Mouse (Mus musculus): ENCODE measurements around the gene Tfap2b. TPM values are rescaled to one million over a fixed set of nuclear protein-coding genes. Genes with fewer than 3 reads are reported as not detected.

The Tfap2b gene
- polyA plus RNA-seq, 1 experiment from 2014 or later = 15.1 TPM

GRCm38 (mm10) chr1:19211033-19211405 is 2.3 kb downstream of the Tfap2b start:
- no peaks in the 10 kb centered on the region for H3K4me1 ChIP-seq (ENCODE audit: control insufficient read depth, insufficient read depth, low read length)
- no peaks in the 10 kb centered on the region for H3K36me3 ChIP-seq (ENCODE audit: control insufficient read depth, insufficient read depth, low read length)
- peak overlapping the region; percentile 52 for H3K4me2 ChIP-seq (ENCODE audit: low read depth, low read length)
- peak overlapping the region; percentile 89 for H3K27ac ChIP-seq (replicated peaks; ENCODE audit: low read depth, low read length)
- peak overlapping the region; percentile 78 for H3K9ac ChIP-seq (ENCODE audit: low read depth, low read length)
- H3K9me3 ChIP-seq (ENCODE audit: control insufficient read depth, low read length) = no peaks in the 10 kb centered on the region
- H3K27me3 ChIP-seq (replicated peaks; ENCODE audit: control insufficient read depth, insufficient read depth, low read length) = peaks cover 76% of the 10 kb centered on the region
- DNase-seq (ENCODE audit: low spot score) (no peak), ATAC-seq (ENCODE audit: low read depth) (no peak)
- under 1% methylated on average over 8 of the region's 8 CpGs for WGBS
- peak overlapping the region; percentile 46 for H3K4me3 ChIP-seq (ENCODE audit: low read depth, low read length)

GRCm38 (mm10) chr1:19211546-19212154 is 2.9 kb downstream of the Tfap2b start:
- ATAC-seq (ENCODE audit: low read depth) = 0 out of 2 replicates have a peak, but pooled peaks have one; percentile 16
- Histone ChIP-seq H3K4me2 (ENCODE audit: low read depth, low read length) (peak overlapping the region; percentile 52), H3K27me3 (replicated peaks; ENCODE audit: control insufficient read depth, insufficient read depth, low read length) (peaks cover 83% of the 10 kb centered on the region), H3K36me3 (ENCODE audit: control insufficient read depth, insufficient read depth, low read length) (no peaks in the 10 kb centered on the region), H3K9me3 (ENCODE audit: control insufficient read depth, low read length) (no peaks in the 10 kb centered on the region), H3K27ac (replicated peaks; ENCODE audit: low read depth, low read length) (peak overlapping the region; percentile 89), H3K9ac (ENCODE audit: low read depth, low read length) (peak overlapping the region; percentile 78), H3K4me3 (ENCODE audit: low read depth, low read length) (peak overlapping the region; percentile 46), H3K4me1 (ENCODE audit: control insufficient read depth, insufficient read depth, low read length) (no peaks in the 10 kb centered on the region)
- DNase-seq (ENCODE audit: low spot score) = no peak
- 4% methylated on average over 15 of the region's 15 CpGs for WGBS

DNA sequence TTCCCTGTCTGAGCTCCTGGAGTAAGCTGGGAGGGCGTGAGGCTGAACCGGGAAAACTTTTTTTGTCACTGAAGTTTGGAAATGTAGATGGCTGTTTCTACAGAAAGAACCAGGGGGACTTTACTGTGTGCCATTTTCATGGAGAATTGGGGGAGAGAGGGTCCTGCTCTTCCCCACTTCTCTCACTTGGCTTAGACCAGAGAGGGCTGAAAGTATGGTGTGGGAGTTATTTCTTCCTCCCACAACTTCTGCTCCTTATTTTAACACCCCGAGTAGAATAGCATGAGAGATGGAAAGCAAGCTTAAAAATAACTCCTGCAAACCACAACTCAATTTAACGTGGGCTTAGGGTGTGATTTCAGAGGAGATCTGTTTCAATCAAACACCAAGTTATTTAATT is 4.0 kb downstream of the Tfap2b start:
- ATAC-seq (ENCODE audit: low read depth) (no peak), DNase-seq (ENCODE audit: low spot score) (no peak)
- Histone ChIP-seq H3K9ac (ENCODE audit: low read depth, low read length) (peak overlapping the region; percentile 78), H3K4me3 (ENCODE audit: low read depth, low read length) (peak overlapping the region; percentile 46), H3K9me3 (ENCODE audit: control insufficient read depth, low read length) (no peaks in the 10 kb centered on the region), H3K36me3 (ENCODE audit: control insufficient read depth, insufficient read depth, low read length) (no peaks in the 10 kb centered on the region), H3K27me3 (replicated peaks; ENCODE audit: control insufficient read depth, insufficient read depth, low read length) (peaks cover 85% of the 10 kb centered on the region), H3K4me2 (ENCODE audit: low read depth, low read length) (peak overlapping the region; percentile 52), H3K27ac (replicated peaks; ENCODE audit: low read depth, low read length) (peak overlapping the region; percentile 89), H3K4me1 (ENCODE audit: control insufficient read depth, insufficient read depth, low read length) (no peaks in the 10 kb centered on the region)
- whole genome bisulfite sequencing = under 1% methylated on average over 4 of the region's 4 CpGs

- Histone ChIP-seq H3K36me3 (ENCODE audit: control insufficient read depth, insufficient read depth, low read length) (no peaks in the 10 kb centered on the region), H3K4me1 (ENCODE audit: control insufficient read depth, insufficient read depth, low read length) (no peaks in the 10 kb centered on the region), H3K27me3 (replicated peaks; ENCODE audit: control insufficient read depth, insufficient read depth, low read length) (peaks cover 85% of the 10 kb centered on the region), H3K4me3 (ENCODE audit: low read depth, low read length) (peak overlapping the region; percentile 46), H3K27ac (replicated peaks; ENCODE audit: low read depth, low read length) (peak overlapping the region; percentile 89; the same call in 1 of the 2 replicates), H3K4me2 (ENCODE audit: low read depth, low read length) (peak overlapping the region; percentile 52), H3K9me3 (ENCODE audit: control insufficient read depth, low read length) (no peaks in the 10 kb centered on the region), H3K9ac (ENCODE audit: low read depth, low read length) (peak overlapping the region; percentile 78)
- DNase-seq (ENCODE audit: low spot score) (no peak), ATAC-seq (ENCODE audit: low read depth) (no peak)
- WGBS = 5% methylated on average over 4 of the region's 4 CpGs
These were observed 4.5 kb downstream of the Tfap2b start for GRCm38 (mm10) chr1:19213171-19213570.

GRCm38 (mm10) chr1:19213851-19214395 is 5.2 kb downstream of the Tfap2b start:
- Histone ChIP-seq H3K4me2 (ENCODE audit: low read depth, low read length) (peak overlapping the region; percentile 52), H3K4me1 (ENCODE audit: control insufficient read depth, insufficient read depth, low read length) (no peaks in the 10 kb centered on the region), H3K27me3 (replicated peaks; ENCODE audit: control insufficient read depth, insufficient read depth, low read length) (peaks cover 84% of the 10 kb centered on the region), H3K9me3 (ENCODE audit: control insufficient read depth, low read length) (no peaks in the 10 kb centered on the region), H3K4me3 (ENCODE audit: low read depth, low read length) (peak overlapping the region; percentile 46), H3K9ac (ENCODE audit: low read depth, low read length) (peak overlapping the region; percentile 71), H3K27ac (replicated peaks; ENCODE audit: low read depth, low read length) (peak overlapping the region; percentile 74), H3K36me3 (ENCODE audit: control insufficient read depth, insufficient read depth, low read length) (no peaks in the 10 kb centered on the region)
- 2% methylated on average over 36 of the region's 36 CpGs for WGBS
- DNase-seq (ENCODE audit: low spot score) (no peak), ATAC-seq (ENCODE audit: low read depth) (no peak)

GRCm38 (mm10) chr1:19217391-19217790 is 8.7 kb downstream of the Tfap2b start:
- Histone ChIP-seq H3K9ac (ENCODE audit: low read depth, low read length) (peak overlapping the region; percentile 41; the same call in 1 of the 2 replicates), H3K27me3 (replicated peaks; ENCODE audit: control insufficient read depth, insufficient read depth, low read length) (peaks cover 93% of the 10 kb centered on the region), H3K4me2 (ENCODE audit: low read depth, low read length) (peak overlapping the region; percentile 52), H3K4me3 (ENCODE audit: low read depth, low read length) (peak overlapping the region; percentile 15; the same call in 1 of the 2 replicates), H3K36me3 (ENCODE audit: control insufficient read depth, insufficient read depth, low read length) (no peaks in the 10 kb centered on the region), H3K4me1 (ENCODE audit: control insufficient read depth, insufficient read depth, low read length) (no peaks in the 10 kb centered on the region), H3K9me3 (ENCODE audit: control insufficient read depth, low read length) (no peaks in the 10 kb centered on the region), H3K27ac (replicated peaks; ENCODE audit: low read depth, low read length) (no peak overlapping the region; the same call in 1 of the 2 replicates)
- ATAC-seq (ENCODE audit: low read depth) (peak; percentile 27; the same call in 1 of the 2 replicates), DNase-seq (ENCODE audit: low spot score) (no peak)
- 11% methylated on average over 16 of the region's 16 CpGs for WGBS

DNA sequence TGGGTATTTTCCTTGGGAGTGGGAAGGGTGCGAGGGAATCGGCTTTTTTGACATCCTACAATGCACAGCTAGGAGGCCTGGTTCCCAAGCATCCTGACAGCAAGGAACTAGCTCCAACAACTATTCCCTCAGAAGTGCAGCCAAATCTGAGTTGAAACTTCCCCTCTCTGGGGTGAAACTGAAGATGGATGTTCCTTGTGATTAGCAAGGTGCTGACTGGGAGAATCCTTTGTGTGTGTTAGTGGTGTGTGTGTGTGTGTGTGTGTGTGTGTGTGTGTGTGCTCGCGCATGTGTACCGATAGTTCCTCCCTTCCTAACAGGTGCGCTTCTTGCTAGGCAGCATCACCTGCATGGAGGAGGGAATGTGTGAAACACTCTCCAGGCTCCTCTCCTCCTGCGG is 9.5 kb downstream of the Tfap2b start:
- Histone ChIP-seq H3K4me2 (ENCODE audit: low read depth, low read length) (peak overlapping the region; percentile 52), H3K36me3 (ENCODE audit: control insufficient read depth, insufficient read depth, low read length) (no peaks in the 10 kb centered on the region), H3K9ac (ENCODE audit: low read depth, low read length) (peak overlapping the region; percentile 37; the same call in 1 of the 2 replicates), H3K4me3 (ENCODE audit: low read depth, low read length) (no peak overlapping the region; the same call in 1 of the 2 replicates), H3K4me1 (ENCODE audit: control insufficient read depth, insufficient read depth, low read length) (no peaks in the 10 kb centered on the region), H3K9me3 (ENCODE audit: control insufficient read depth, low read length) (no peaks in the 10 kb centered on the region), H3K27me3 (replicated peaks; ENCODE audit: control insufficient read depth, insufficient read depth, low read length) (peaks cover 93% of the 10 kb centered on the region), H3K27ac (replicated peaks; ENCODE audit: low read depth, low read length) (peak overlapping the region; percentile 44; the same call in 1 of the 2 replicates)
- ATAC-seq (ENCODE audit: low read depth) (no peak), DNase-seq (ENCODE audit: low spot score) (no peak)
- 31% methylated on average over 5 of the region's 7 CpGs for WGBS

DNA sequence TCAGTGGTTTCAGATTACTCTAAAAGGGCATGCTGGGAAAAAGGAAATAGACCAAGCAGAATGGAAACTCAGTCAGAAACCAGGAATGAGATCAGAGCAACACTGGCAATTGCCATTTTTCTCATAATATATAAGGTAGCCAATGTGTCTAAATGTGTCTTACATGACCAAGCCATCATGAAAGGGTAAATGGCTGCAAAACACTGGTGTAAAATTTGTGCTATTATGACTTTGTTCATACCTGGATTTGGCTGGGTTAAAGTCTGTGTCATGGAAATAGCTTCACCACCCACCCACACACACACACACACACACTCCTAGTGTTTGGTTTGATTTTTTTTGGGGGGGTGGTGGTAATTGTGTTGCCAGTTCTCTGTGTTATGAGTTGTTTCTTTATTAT is 10.7 kb downstream of the Tfap2b start:
- Histone ChIP-seq H3K27me3 (replicated peaks; ENCODE audit: control insufficient read depth, insufficient read depth, low read length) (peaks cover 94% of the 10 kb centered on the region), H3K9me3 (ENCODE audit: control insufficient read depth, low read length) (no peaks in the 10 kb centered on the region), H3K36me3 (ENCODE audit: control insufficient read depth, insufficient read depth, low read length) (no peaks in the 10 kb centered on the region), H3K4me1 (ENCODE audit: control insufficient read depth, insufficient read depth, low read length) (no peaks in the 10 kb centered on the region), H3K4me2 (ENCODE audit: low read depth, low read length) (no peak overlapping the region), H3K4me3 (ENCODE audit: low read depth, low read length) (no peak overlapping the region), H3K9ac (ENCODE audit: low read depth, low read length) (no peak overlapping the region), H3K27ac (replicated peaks; ENCODE audit: low read depth, low read length) (no peak overlapping the region; the same call in 1 of the 2 replicates)
- DNase-seq (ENCODE audit: low spot score) = no peak
- no peak for ATAC-seq (ENCODE audit: low read depth)

GRCm38 (mm10) chr1:19220564-19220963 is 11.8 kb downstream of the Tfap2b start:
- H3K4me2 ChIP-seq (ENCODE audit: low read depth, low read length) = no peak overlapping the region
- ATAC-seq (ENCODE audit: low read depth) = no peak
- no peaks in the 10 kb centered on the region for H3K4me1 ChIP-seq (ENCODE audit: control insufficient read depth, insufficient read depth, low read length)

More at GRCm38 (mm10) chr1:19220564-19220963, 11.8 kb downstream of the Tfap2b start:
- no peaks in the 10 kb centered on the region for H3K36me3 ChIP-seq (ENCODE audit: control insufficient read depth, insufficient read depth, low read length)
- peaks cover 94% of the 10 kb centered on the region for H3K27me3 ChIP-seq (replicated peaks; ENCODE audit: control insufficient read depth, insufficient read depth, low read length)
- no peak overlapping the region for H3K9ac ChIP-seq (ENCODE audit: low read depth, low read length)
- H3K9me3 ChIP-seq (ENCODE audit: control insufficient read depth, low read length) = no peaks in the 10 kb centered on the region
- H3K4me3 ChIP-seq (ENCODE audit: low read depth, low read length) = no peak overlapping the region
- 17% methylated on average over 1 of the region's 1 CpGs for WGBS
- DNase-seq (ENCODE audit: low spot score) = no peak
- no peak overlapping the region for H3K27ac ChIP-seq (replicated peaks; ENCODE audit: low read depth, low read length)
